Mouse (Mus musculus) ES-E14 (cell line): ENCODE results near the gene Samd4. TPM values are rescaled to one million over a fixed set of nuclear protein-coding genes. Genes with fewer than 3 reads are reported as not detected.

Experiments used
- DNase-seq: peaks from one replicate; pipeline ENCODE4 v3.0.0-alpha.2; 2013; ENCODE audit warnings: low read depth, low spot score
- H3K27ac ChIP-seq: 2 replicates; pipeline ENCODE4 v1.5.1; 2012; ENCODE audit warnings: low read depth, mild to moderate bottlenecking, low read length, moderate library complexity, mixed read lengths; ENCODE audit not compliant: poor library complexity, insufficient read depth, severe bottlenecking
- H3K36me3 ChIP-seq: 2 replicates; pipeline ENCODE4 v1.6.1; 2012; ENCODE audit warnings: mild to moderate bottlenecking, low read length, moderate library complexity, mixed read lengths; ENCODE audit not compliant: control insufficient read depth, poor library complexity, insufficient read depth, severe bottlenecking
- H3K4me1 ChIP-seq, 2 experiments: fragments of 150-350 bp in 1 of 2; sonication (generic) in 1 of 2; 2 replicates each; pipeline ENCODE4 v1.6.1; 2012; ENCODE audit warnings: low read length in 2 of 2, mild to moderate bottlenecking in 1 of 2, mixed read lengths in 1 of 2; ENCODE audit not compliant: control insufficient read depth in 2 of 2, insufficient read depth in 2 of 2, poor library complexity in 1 of 2
- H3K4me3 ChIP-seq, 2 experiments: fragments of 150-350 bp in 1 of 2; sonication (generic) in 1 of 2; 2 replicates each; pipeline ENCODE4 v1.5.1; 2012; ENCODE audit warnings: low read length in 2 of 2, low read depth in 1 of 2, mild to moderate bottlenecking in 1 of 2, mixed read lengths in 1 of 2; ENCODE audit not compliant: insufficient read depth in 1 of 2, poor library complexity in 1 of 2, severe bottlenecking in 1 of 2
- H3K9ac ChIP-seq: 2 replicates; pipeline ENCODE4 v1.6.1; 2012; ENCODE audit warnings: low read depth, mild to moderate bottlenecking, low read length, mixed read lengths; ENCODE audit not compliant: poor library complexity, insufficient read depth, severe bottlenecking
- H3K9me3 ChIP-seq: fragments of 150-350 bp; sonication (generic); 2 replicates; pipeline ENCODE4 v1.6.1; 2012; ENCODE audit warnings: low read depth, mild to moderate bottlenecking, low read length; ENCODE audit not compliant: control insufficient read depth, insufficient read depth
- CHD2 ChIP-seq: IDR thresholded peaks from 2 replicates; pipeline ENCODE4 v1.6.1; 2014; ENCODE audit warnings: mild to moderate bottlenecking, low read depth, low read length, inconsistent platforms
- HCFC1 ChIP-seq: IDR thresholded peaks from 2 replicates; pipeline ENCODE4 v1.6.1; 2012; ENCODE audit warnings: low read length, inconsistent platforms, borderline replicate concordance; ENCODE audit not compliant: insufficient read depth
- MAFK ChIP-seq: IDR thresholded peaks from 2 replicates; pipeline ENCODE4 v1.6.1; 2014; ENCODE audit warnings: mild to moderate bottlenecking, low read depth, low read length, inconsistent platforms; ENCODE audit not compliant: insufficient read depth
- ZC3H11A ChIP-seq: IDR thresholded peaks from 2 replicates; pipeline ENCODE4 v1.6.1; 2012; ENCODE audit warnings: low read depth, mild to moderate bottlenecking, inconsistent platforms, low read length, borderline replicate concordance
- ZNF384 ChIP-seq: IDR thresholded peaks from 2 replicates; pipeline ENCODE4 v1.6.1; 2012; ENCODE audit warnings: low read depth, low read length, inconsistent platforms
- in situ Hi-C, 2 experiments: fragments of 600-800 bp; cut with MboI; formaldehyde crosslinking; loops; one replicate each; pipeline ENCODE4 v1.15.1; 2025; ENCODE audit warnings: low sequenced_read_pairs in 2 of 2, inconsistent platforms in 1 of 2; ENCODE audit not compliant: unreplicated experiment in 2 of 2
- total RNA-seq: library from RNA; depleted of rRNA; stranded (reverse); fragments of 300-350 nt; gene quantifications from 2 replicates; pipeline ENCODE4 v1.2.3, GENCODE M21; 2012

The Samd4 gene
- total RNA-seq, 1 experiment, result 4.2 TPM

GRCm38 (mm10) chr14:46955109-46955508 lies 72.5 kb downstream of the Samd4 start:
- no peak for TF ChIP-seq ZC3H11A
- no peak for TF ChIP-seq HCFC1
- no peak for TF ChIP-seq ZNF384
- no peak for TF ChIP-seq MAFK
- no peak for TF ChIP-seq CHD2
- no peak for DNase-seq
- in situ Hi-C loops, result no loop called here
- H3K4me1 ChIP-seq, result no peaks in the 10 kb centered on the region
- no peaks in the 10 kb centered on the region for H3K9me3 ChIP-seq
- no peak overlapping the region for H3K4me3 ChIP-seq
- no peaks in the 10 kb centered on the region for H3K36me3 ChIP-seq
- H3K9ac ChIP-seq, result no peak overlapping the region
- no peak overlapping the region for H3K27ac ChIP-seq

GRCm38 (mm10) chr14:46955574-46956043 lies 73.0 kb downstream of the Samd4 start:
- H3K27ac ChIP-seq, result no peak overlapping the region
- no peaks in the 10 kb centered on the region for H3K36me3 ChIP-seq
- no peak overlapping the region for H3K4me3 ChIP-seq
- TF ChIP-seq ZC3H11A (no peak), MAFK (no peak), HCFC1 (no peak), ZNF384 (no peak), CHD2 (no peak)
- no peak for DNase-seq
- H3K9me3 ChIP-seq, result no peaks in the 10 kb centered on the region
- no peak overlapping the region for H3K9ac ChIP-seq
- in situ Hi-C loops, result no loop called here
- no peaks in the 10 kb centered on the region for H3K4me1 ChIP-seq

- Histone ChIP-seq H3K27ac (no peak overlapping the region), H3K9ac (no peak overlapping the region), H3K4me3 (no peak overlapping the region), H3K4me1 (no peaks in the 10 kb centered on the region), H3K36me3 (no peaks in the 10 kb centered on the region), H3K9me3 (no peaks in the 10 kb centered on the region)
- no peak for DNase-seq
- in situ Hi-C loops, result no loop called here
- no peak for TF ChIP-seq ZC3H11A
- no peak for TF ChIP-seq ZNF384
- no peak for TF ChIP-seq MAFK
- no peak for TF ChIP-seq HCFC1
- TF ChIP-seq CHD2, result no peak
Observed at GRCm38 (mm10) chr14:46956121-46956520, 73.5 kb downstream of the Samd4 start.

GRCm38 (mm10) chr14:46959166-46959721 lies 76.6 kb downstream of the Samd4 start:
- Histone ChIP-seq H3K36me3 (no peaks in the 10 kb centered on the region), H3K4me1 (no peaks in the 10 kb centered on the region; a peak in 1 of 4 replicates), H3K4me3 (no peak overlapping the region), H3K9ac (no peak overlapping the region), H3K9me3 (no peaks in the 10 kb centered on the region), H3K27ac (no peak overlapping the region)
- DNase-seq, result no peak
- in situ Hi-C loops, result no loop called here
- TF ChIP-seq HCFC1, result no peak
- TF ChIP-seq MAFK, result no peak
- TF ChIP-seq ZC3H11A, result no peak
- no peak for TF ChIP-seq CHD2
- no peak for TF ChIP-seq ZNF384

DNA sequence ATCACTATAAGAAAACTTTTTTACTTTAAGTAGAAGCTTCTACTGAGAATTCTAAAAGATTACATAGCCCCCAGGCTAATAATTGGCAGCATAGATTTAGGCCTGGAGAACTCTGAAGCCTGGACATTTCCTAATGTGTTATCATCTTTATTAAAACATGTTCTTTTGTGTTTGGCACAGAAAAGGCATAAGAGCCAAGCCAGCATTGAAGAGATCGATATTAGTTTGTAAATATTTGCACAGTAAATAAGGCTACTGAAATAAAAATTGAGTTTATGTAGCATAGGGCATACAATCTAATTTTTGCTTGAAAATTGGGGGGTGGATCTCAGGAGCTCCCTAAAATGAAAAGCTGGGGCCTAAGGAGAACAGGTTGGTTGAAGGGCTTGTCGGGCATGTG lies 77.2 kb downstream of the Samd4 start:
- H3K4me3 ChIP-seq, result no peak overlapping the region
- H3K9ac ChIP-seq, result no peak overlapping the region
- no peak for TF ChIP-seq CHD2
- no peak for TF ChIP-seq HCFC1
- TF ChIP-seq MAFK, result no peak
- no peak for TF ChIP-seq ZC3H11A
- no peak for TF ChIP-seq ZNF384
- no peak for DNase-seq
- no peaks in the 10 kb centered on the region for H3K9me3 ChIP-seq
- no peak overlapping the region for H3K27ac ChIP-seq
- no peaks in the 10 kb centered on the region for H3K36me3 ChIP-seq
- in situ Hi-C loops, result no loop called here
- H3K4me1 ChIP-seq, result no peaks in the 10 kb centered on the region; a peak in 1 of 4 replicates
